Mouse (Mus musculus): ENCODE measurements at regions not wholly inside any gene's neighbourhood (a gene's known extent, or its start where the extent isn't known, plus 50 kb on each side); places are given as distances from the start of the nearest gene placed in this dataset.

DNA sequence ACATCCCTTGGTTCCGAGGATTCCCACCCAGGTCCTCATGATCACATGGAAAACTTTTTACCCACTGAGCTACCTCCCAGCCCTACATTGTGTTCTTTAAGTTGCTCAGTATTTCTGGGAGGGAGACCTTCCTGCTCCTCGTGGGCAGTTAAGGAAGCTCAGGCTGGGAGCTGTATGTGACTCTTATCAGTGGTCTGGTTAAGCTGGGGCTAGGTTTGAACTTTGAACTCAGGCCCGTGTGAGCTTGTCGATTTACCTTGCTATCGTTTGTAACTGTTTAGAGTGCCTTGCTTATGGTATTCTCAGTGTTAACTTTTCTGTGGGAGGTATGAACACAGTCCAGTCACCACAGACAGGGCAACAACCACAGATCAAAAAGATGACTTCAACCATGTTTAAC, 68.4 kb upstream of the Tpm1 start:
- DNase-seq (ENCODE audit: low spot score) = no peak

DNA sequence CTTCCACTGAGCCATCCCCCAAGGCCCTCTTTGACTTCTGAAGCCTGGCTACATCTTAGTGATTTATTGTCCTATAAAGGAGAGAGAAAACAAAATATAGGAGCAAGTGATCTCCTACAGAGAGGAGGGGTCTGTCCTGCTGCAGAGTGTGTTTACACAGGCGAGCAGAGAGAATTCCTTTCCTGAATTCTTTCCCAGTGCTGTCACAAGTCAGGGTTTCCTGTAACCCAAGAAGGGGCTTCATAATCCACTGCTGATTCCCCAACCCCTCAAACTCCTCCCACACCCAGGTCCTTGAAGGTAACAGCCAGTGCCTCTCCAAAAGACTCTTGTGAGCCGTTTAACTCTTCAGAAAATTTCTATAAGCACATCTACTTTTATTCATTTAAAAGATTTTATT, 66.8 kb upstream of the Tpm1 start:
- no peak for DNase-seq (ENCODE audit: low spot score)

DNA sequence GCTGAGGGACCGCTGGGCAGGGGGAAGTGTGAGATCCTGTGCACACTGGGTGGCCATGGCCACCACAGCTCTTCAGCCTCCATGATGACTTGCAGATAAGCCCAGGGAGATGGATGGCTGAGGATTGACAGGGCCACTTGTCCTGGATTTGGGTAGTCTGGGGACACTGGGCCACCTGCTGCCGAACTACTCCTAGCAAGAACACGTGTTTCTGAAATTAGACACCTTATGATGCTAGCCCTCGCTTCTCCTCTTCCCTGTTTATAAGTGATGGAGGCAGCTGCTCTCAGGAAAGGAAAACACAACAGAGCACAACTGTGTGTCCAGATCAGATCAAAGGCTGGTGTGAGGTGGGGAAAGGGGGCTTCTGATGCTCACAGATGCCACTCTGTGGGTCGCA, 64.9 kb upstream of the Tpm1 start:
- no peak for DNase-seq (ENCODE audit: low spot score)

DNA sequence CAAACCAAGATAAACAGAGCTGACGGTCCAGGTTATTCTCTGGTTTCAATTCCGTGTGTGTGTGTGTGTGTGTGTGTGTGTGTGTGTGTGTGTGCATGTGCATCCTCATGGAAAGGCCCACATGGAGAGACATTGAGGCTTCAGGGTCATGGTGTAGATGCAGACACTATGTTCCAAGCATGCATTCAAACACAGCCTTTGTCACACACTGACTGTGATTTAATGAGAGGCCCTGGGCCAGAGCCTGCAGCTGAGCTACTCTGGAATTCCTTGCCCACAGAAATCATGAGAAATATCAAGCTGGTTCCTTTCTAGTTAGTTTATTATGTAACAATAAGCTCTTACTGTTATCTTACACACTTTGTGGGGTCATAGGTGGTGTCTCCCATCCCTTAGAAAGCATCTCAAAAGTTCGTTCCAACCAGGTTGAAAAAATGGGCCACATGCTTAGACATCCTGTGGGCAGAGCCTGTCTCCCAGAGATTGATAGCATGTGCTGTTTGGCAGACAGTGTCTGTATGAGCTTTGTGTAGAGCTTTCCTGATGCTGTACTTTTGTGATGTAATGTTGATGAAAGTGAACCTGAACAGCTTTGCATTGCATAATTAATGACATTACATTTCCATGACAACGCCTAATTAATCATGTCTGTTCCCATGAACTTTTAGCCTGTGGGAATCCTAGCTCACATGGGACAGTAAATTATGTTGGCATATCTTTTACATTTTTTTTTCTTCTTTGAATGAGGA, 62.8 kb upstream of the Tpm1 start:
- no peak for DNase-seq (ENCODE audit: low spot score)

DNA sequence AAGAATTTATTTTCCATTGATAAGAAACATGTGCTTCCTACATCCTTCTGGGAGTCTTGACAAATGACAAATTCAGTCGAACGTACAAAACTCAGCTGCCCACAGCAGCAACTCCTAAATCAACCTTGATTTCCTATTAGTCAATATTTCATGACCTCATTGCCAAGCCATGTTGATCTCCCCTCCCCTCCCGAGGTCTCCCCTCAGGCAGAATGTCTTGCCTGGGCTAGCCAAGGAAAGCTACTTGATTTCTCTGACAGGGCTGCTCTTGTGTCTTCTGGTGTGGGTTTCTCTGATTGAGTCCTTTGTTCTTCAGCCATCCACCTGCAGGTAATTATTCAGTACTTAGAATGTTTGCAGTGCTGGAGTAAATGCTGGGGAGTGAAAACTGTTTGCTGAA, 58.7 kb upstream of the Tpm1 start:
- DNase-seq (ENCODE audit: low spot score) = no peak

DNA sequence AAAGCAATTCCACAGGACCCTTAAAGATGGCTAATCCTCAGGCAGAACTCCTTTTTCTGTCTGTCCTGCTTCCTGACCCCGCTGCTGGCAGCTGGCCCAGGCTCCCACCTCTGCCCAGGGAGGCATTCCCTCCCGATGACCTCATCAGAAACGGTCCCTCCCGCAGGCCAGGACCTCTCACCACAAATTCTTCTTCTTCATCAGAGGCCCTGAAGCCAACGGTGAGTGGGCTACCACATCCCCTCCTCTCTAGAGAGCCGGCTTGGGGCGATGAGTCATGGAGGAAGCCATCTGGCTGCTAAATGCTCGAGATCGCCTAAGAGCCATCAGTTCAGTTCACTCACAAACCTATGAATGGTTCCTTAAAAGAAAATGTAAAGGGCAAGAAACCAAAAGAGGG, 56.7 kb upstream of the Tpm1 start:
- no peak for DNase-seq (ENCODE audit: low spot score)

DNA sequence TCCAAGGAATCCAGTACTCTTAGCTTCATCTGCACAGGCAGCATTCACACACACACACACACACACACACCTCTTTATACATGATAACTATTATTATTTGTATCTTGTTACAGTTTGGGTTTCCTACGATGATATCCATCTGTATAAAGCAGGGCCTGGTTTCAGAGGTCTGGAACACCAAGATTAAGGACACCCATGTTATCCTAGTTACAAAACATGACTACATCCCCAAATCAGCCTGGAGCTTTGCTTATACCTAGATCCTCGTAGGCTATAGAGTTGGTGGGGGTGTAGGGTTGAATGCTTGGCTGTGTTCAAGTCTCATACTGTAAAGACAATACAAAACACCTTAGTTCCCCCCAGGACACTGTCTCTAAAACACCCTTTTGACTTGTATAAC, 56.0 kb upstream of the Tpm1 start:
- no peak for DNase-seq (ENCODE audit: low spot score)

DNA sequence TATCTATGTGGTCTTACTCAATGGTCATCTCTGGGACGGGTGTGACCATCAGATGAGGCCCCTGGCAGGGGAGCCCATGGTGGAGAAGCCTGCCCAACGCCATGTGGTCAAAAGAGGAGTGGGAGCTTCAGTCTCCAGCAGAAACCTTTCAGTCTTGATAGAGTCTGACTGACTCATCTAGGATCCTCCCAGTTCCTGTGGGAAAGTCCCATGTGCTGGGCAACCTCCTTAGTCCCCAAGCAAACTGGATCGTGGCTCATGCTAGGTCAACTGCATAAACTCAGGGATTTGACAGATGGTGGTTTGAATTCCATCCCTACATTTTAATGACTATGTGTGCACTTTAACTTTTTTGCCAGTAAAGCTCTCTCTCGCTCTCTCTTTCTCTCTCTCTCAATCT, 55.4 kb upstream of the Tpm1 start:
- no peak for DNase-seq (ENCODE audit: low spot score)

DNA sequence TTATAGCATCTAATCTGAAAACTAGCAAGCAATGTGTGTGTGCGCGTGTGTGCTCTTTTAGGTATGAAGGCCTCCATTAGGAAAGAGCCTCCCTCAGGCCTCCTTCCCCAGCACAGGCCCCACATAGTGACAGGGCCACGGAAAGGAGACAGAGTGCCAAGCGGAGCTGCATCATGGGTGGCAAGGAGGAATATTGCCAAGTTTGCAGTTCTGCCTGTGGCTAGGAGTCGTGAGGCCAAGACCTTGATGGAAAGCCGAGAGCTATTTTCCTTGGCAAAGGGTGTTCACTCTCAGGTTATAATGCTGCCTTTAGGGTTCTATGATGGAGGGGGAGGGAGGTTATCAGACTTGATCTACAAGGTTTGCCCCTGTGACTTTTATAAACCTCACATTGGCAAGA, 53.4 kb upstream of the Tpm1 start:
- no peak for DNase-seq (ENCODE audit: low spot score)

DNA sequence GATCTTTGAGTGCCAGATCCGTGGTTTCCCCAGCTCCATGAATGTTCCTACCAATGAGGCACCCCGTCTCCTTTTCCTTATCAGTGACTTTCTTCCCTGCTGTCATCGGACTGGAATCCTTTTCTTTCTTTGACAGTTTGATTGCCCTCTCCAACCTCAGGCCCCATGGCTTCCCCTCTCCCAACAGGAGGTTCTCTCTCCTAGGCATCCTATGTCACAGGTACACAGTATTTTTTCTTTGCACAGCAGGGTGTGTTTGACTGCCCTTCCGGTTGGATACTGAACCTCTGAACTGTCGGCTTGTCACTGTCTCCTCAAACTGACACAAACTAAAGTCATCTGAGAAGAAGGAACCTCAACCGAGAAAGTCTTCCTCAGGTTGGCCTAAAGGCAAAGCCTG, 50.3 kb upstream of the Tpm1 start:
- DNase-seq (ENCODE audit: low spot score) = no peak
